Mouse (Mus musculus) mature B cell (primary cell): Measurements from ENCODE around the gene Kcnk5.

Source experiments
- in situ Hi-C: fragments of 300-500 bp; cut with MboI; formaldehyde crosslinking; loops from 2 replicates; pipeline ENCODE4 v1.14.3; 2019

The Kcnk5 gene

DNA sequence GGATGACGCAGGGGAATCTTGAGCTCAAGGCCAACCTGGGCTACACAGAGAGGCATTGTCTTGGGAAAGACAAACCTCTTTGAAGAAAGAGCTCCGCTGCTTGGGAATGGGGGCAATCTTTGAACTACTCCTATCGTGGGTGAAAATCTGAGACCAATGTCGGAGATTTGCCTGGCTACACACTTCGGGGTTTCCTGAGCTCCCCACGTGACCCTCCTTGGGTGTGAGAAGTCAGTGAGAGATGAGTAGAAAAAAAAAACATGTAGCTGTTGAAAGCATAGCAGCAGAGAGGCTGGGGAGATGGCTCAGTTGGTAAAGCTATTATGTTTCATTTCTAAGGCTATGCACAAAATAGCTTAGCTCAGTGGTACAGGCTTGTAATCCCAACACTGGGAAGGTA lies 66.7 kb downstream of the Kcnk5 start:
- in situ Hi-C loops: loop anchor here (5.0 kb wide), 1 partner anchor 147 kb away; no protein-coding TSS in a partner anchor

DNA sequence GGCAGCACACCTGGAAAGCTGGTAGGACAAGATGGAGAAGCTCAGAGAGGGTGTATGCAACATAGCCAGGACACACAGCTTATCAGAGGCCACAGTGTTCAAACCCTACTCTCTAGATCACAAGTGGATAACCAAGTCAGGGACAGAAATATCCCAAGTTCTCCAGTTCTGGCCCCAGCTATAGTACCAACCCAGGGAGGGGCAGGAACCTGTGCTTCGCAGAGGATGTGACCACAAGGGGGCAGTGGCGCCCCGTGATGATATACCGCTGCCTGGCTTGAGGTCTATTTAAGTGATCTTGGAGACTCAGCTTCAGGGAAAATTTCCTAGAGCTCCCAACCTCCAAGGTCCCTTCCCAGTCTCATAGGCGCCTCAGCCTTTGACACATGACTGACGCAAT lies 67.6 kb downstream of the Kcnk5 start:
- in situ Hi-C loops: loop anchor here (5.0 kb wide), 1 partner anchor 148 kb away; no protein-coding TSS in a partner anchor

DNA sequence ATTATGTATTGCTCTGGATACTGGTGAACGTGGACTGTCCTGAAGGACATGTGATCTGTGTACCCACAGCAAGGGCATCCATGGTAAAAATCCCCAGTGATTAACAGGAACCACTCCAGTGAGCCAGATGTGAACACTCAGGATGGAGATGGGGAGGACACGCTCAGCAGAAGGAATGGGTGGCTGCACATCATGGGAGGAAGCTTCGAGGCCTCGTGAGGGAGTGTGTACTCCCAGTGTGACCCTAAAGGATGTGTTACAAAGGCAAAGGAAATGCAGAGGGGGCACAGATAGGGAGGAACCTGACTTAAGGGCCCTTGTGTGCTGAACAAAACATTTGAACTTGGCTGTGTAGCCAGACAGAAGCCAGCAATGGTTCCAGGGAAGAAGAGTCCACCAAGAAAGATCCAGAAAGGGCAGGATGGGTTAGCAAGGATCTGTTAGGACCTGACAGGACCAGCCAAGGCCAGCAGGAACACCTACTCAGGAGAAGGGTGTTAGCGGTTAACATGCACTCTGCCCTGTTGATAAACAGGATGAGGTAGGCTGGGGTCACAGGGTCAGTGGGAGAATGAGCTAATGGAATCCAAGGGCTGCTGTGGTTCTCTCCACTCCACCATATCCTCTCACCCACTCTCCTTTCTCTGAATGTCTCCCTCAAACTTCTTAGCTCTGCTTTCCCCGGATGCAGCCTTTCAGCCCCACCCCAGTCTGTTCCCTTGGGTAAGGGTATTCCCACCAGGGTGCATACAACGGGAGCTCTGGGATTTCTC lies 68.2 kb downstream of the Kcnk5 start:
- in situ Hi-C loops: loop anchor here (5.0 kb wide), 1 partner anchor 149 kb away; no protein-coding TSS in a partner anchor

DNA sequence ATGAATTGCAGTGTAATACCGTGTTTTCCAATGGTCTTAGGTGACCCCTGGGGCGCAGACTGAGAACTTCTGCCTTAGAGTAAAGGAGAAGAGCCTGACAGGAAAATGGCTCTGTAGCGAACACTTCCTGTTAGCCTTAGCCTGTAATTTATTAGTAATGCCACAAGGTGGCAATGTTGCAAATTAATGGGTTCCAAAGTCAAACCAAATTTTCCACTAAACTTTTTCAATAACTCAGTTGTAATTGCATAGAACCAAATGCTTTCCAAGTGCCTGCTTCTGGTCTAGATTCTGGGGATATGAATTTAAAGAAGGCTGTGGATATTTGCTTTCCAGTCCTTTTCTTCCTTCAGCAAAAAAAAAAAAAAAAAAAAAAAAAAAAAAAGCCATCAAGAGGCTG lies 69.4 kb downstream of the Kcnk5 start:
- in situ Hi-C loops: loop anchor here (5.0 kb wide), 1 partner anchor 150 kb away; no protein-coding TSS in a partner anchor

DNA sequence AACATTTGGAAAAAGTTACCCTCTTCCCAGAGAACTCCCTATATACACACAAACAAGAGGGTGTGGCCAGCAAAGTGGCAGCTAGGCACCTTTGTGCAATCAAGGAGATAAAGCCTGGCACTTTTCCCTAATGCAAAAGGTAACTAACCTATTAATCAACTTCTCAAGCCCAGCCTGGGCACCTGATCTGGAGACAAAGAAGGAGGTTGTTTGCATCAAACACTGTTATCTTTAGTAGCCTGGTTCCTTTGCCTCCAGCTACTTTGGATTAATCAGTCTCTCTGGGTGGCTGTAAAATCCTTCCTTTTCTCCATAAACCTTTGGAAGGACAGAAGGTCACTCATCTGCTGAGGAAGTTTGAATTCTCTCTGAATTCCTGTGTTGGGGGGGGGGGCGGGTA lies 70.7 kb downstream of the Kcnk5 start:
- in situ Hi-C loops: loop anchor here (5.0 kb wide), 1 partner anchor 151 kb away; no protein-coding TSS in a partner anchor

DNA sequence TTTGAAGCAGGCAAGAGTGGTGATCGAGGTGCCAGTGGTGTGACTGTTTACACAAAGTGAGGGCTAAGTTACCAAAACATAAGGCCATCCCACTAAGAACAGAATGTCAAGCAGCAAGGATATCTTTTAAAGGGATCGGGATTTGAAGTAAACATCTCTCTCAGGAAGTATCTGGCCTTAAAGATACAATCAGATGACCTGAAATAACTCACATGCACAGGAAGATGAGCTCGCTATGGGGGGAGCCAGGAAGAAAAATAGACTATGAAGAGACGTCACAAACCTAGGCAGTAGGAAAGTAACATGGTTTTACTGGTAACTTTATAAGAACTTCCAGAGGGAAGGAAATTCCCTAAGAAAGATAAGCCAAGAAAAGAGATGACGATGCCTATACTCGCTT lies 75.3 kb downstream of the Kcnk5 start:
- in situ Hi-C loops: no loop called here

DNA sequence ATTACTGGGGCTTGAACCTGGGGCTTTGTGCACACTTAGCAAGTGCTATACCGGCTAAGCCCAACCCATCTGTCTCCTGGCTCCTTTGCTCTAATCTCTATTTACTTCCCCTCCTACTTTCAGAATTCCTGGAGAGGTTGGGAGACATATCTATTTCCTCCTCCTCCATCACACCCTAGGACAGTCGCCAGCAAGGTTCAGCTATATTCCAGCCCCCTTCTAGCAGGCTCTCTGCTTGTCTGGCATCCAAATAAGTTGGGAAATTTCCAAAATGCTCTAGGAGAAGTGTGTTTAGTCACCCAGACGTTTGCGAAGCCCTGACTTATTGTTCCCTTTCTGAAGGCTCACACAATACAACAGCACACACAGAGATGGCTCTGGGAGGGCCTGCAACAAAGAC lies 78.4 kb downstream of the Kcnk5 start:
- in situ Hi-C loops: no loop called here

DNA sequence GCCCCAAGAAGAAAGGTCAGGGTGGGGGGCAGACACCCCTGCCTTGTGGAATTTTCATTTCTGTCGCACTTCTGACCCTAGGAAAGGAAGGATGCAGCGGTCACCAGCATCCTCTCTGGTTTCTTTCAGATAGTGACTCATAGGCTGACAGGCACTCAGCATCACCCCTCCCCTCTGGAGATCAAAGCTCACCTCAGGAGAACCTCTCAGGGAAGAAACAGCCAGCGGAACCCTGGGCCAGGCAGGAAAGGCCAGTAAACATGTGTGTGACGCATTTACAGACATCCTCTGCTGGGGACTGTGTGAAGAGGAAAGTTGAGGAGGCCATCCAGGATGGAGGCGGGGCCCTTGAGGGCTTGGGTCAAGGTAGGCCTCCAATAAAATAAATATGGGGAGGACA lies 83.5 kb downstream of the Kcnk5 start:
- in situ Hi-C loops: no loop called here

DNA sequence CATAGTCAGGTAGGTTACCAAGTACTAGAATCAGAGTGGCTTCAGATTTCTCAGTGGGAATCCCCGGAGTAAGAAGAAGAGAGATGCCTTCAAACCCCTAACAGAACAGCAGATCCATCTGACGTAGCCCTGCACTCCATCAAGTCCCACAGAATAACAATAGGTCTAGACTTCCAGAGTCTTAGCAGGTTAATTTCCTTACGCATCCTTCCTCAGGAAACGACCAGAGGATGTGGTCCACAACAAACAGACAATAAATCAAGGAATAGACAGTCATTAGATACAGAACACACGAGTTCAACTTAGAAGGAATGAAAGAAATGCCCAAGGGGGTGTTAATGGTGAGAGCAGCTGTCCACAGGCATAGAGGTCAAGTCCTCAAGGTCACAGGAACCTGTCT lies 86.7 kb downstream of the Kcnk5 start:
- in situ Hi-C loops: no loop called here

DNA sequence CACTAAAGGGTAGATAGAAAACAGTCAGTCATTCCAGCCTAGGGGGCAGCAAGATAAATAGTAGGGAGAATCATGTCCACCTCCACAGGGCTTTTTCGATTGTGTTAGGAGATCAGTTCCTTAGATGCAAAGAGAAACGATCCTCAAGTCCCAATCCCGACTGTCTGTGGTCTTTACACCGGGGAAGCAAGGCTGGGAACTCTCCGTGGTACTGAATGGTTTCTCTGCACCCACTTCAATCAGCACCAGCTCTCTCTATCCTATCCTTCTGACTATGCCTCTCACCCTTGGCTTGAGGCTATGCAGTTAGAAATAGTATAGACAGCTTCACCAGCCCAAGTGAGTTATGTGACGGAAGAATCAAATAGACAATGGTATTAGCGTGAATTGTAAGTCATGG lies 88.1 kb downstream of the Kcnk5 start:
- in situ Hi-C loops: no loop called here
